Mouse (Mus musculus) heart, adult 8-10 months (tissue): ENCODE measurements around the gene Slc48a1. TPM values are rescaled to one million over a fixed set of nuclear protein-coding genes. Genes with fewer than 3 reads are reported as not detected.

Experiments used
- DNase-seq: peaks from one replicate; pipeline ENCODE4 v3.0.0; 2022; ENCODE audit warnings: low spot score
- total RNA-seq, 4 experiments: library from RNA; stranded (reverse); gene quantifications; 2 replicates each; pipeline ENCODE4 v1.2.4; 2022

Slc48a1 gene
- total RNA-seq, 4 experiments from 2014 or later: 63.6 to 76.6 (median 67.9) TPM

DNA sequence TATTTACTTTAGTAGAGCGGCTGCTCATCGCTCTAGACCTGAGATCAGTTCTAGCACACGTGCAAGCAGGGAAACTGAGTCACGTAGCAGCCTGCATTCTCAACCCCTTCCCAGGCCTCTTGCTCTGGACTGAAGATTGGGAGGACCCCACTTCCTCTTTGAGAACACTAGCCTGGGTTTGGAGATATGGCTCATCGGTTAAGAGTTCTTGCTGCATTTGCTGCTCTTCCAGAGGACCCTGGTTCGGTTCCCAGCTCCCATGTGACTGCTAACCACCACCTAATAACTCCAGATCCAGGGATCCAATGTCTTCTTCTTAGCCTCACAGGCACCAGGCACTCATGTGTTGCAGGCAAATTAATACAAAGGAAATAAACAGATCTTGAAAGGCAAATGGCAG, 63.1 kb downstream of the Slc48a1 start:
- no peak for DNase-seq

- DNase-seq: no peak
These were observed 63.7 kb downstream of the Slc48a1 start for GRCm38 (mm10) chr15:97842058-97842457.

Other genes starting within 250 kb of the Slc48a1 start
- gene Rpap3, start 72.7 kb upstream of the Slc48a1 start, total RNA-seq: 10 to 100 TPM; 13.4 to 17.9 (median 15.3) TPM
- gene Endou, start 47.2 kb upstream of the Slc48a1 start, total RNA-seq: 1 to 10 TPM; 1.3 to 2.3 (median 1.7) TPM
- gene Rapgef3, start 10.5 kb upstream of the Slc48a1 start, total RNA-seq: 10 to 100 TPM; 20.5 to 27.4 (median 23.8) TPM
- gene Hdac7, start 66.0 kb downstream of the Slc48a1 start, total RNA-seq: 10 to 100 TPM; 22.9 to 29.0 (median 26.5) TPM
- 1 to 10 TPM in 3 of 4 experiments, under 1 TPM in 1; 0.98 to 1.6 (median 1.4) TPM for gene Vdr, start 132.1 kb downstream of the Slc48a1 start, total RNA-seq
- 10 to 100 TPM; 12.8 to 17.9 (median 14.9) TPM for gene Tmem106c, start 185.7 kb downstream of the Slc48a1 start, total RNA-seq
- gene Col2a1, start 226.2 kb downstream of the Slc48a1 start, total RNA-seq: under 1 TPM in 2 of 4 experiments, not detected in 2; 0.06 to 0.19 TPM